Mouse (Mus musculus): ENCODE data around the gene Fam19a1.

DNA sequence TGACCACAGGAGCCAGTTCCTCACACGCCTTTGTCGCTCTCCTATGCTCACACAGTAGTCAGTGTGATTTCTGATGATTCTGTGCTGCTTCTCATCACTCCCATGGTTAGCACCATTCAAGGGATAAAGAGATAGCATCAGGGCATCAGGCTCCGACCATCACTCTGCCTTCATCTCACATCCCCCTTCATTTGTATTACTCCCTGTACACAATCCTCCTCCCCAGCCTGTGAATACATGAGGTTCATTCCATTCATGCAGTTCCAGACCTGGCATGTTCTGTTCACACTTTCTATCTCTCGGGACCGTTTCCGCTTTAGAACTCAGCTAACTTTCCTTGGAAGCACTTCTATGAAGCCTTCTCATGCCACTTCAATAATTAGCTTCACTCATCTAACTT lies 259.9 kb downstream of the Fam19a1 start:
- no peak for TF ChIP-seq CTCF (IDR thresholded peaks at IDR 0.05; ENCODE audit: low read depth)
- TF ChIP-seq EP300 (optimal IDR thresholded peaks at IDR 0.05), result no peak
